Mouse (Mus musculus): ENCODE measurements at regions not wholly inside any gene's neighbourhood (a gene's known extent, or its start where the extent isn't known, plus 50 kb on each side); places are given as distances from the start of the nearest gene placed in this dataset.

GRCm38 (mm10) chr5:111910514-111910913 is 176.8 kb downstream of the Gm26897 start:
- no peaks in the 10 kb centered on the region for H3K79me2 ChIP-seq (ENCODE audit: control insufficient read depth, insufficient read depth, low read length, poor library complexity)
- no peak overlapping the region for H3K9ac ChIP-seq (ENCODE audit: control insufficient read depth, low read depth, low read length, poor library complexity, severe bottlenecking)
- DNase-seq (ENCODE audit: low read depth, low spot score), result no peak
- no peaks in the 10 kb centered on the region for H3K36me3 ChIP-seq (ENCODE audit: control insufficient read depth in 1 of 2, insufficient read depth in 2 of 2, low read length in 2 of 2)
- no peak overlapping the region for H3K4me3 ChIP-seq (ENCODE audit: control insufficient read depth in 1 of 2, insufficient read depth in 1 of 2, low read depth in 2 of 2, low read length in 2 of 2)
- H3K4me1 ChIP-seq (ENCODE audit: control insufficient read depth in 1 of 2, insufficient read depth in 2 of 2, low read length in 2 of 2), result no peaks in the 10 kb centered on the region
- H3K9me3 ChIP-seq (replicated peaks; ENCODE audit: insufficient read depth, low read length), result no peaks in the 10 kb centered on the region
- no peak overlapping the region for H3K27ac ChIP-seq (ENCODE audit: control insufficient read depth, low read depth, low read length)
- H3K27me3 ChIP-seq (ENCODE audit: control insufficient read depth in 1 of 2, insufficient read depth in 2 of 2, low read length in 2 of 2), result no peaks in the 10 kb centered on the region
- TF ChIP-seq MXI1 (IDR thresholded peaks at IDR 0.05; ENCODE audit: low read depth, low read length) (no peak), ETS1 (IDR thresholded peaks at IDR 0.05; ENCODE audit: low read depth, low read length) (no peak), MAX (IDR thresholded peaks at IDR 0.05; ENCODE audit: low read length) (no peak), HCFC1 (IDR thresholded peaks at IDR 0.05; ENCODE audit: low read depth, low read length) (no peak), MEF2A (IDR thresholded peaks at IDR 0.05; ENCODE audit: extremely low read depth, insufficient replicate concordance, low read depth, low read length, poor library complexity, severe bottlenecking) (no peak), POLR2AphosphoS2 (IDR thresholded peaks at IDR 0.05; ENCODE audit: low read length) (no peak), ZKSCAN1 (IDR thresholded peaks at IDR 0.05; ENCODE audit: low read depth, low read length) (no peak), EP300 (IDR thresholded peaks at IDR 0.05; ENCODE audit: low read depth in 1 of 2, low read length in 2 of 2) (no peak), UBTF (IDR thresholded peaks at IDR 0.05; ENCODE audit: borderline replicate concordance, insufficient read depth, low read depth, low read length) (no peak), TCF12 (IDR thresholded peaks at IDR 0.05; ENCODE audit: low read depth, low read length) (no peak), BHLHE40 (IDR thresholded peaks at IDR 0.05; ENCODE audit: borderline replicate concordance, low read depth, low read length) (no peak), MYB (IDR thresholded peaks at IDR 0.05; ENCODE audit: low read depth, low read length) (no peak), USF2 (IDR thresholded peaks at IDR 0.05; ENCODE audit: borderline replicate concordance in 1 of 2, insufficient read depth in 1 of 2, low read depth in 1 of 2, low read length in 2 of 2) (no peak), POLR2AphosphoS5 (IDR thresholded peaks at IDR 0.05; ENCODE audit: borderline replicate concordance, low read depth, low read length) (no peak), NRF1 (IDR thresholded peaks at IDR 0.05; ENCODE audit: insufficient read depth, low read depth, low read length, poor library complexity, severe bottlenecking) (no peak), RCOR1 (IDR thresholded peaks at IDR 0.05; ENCODE audit: low read depth, low read length) (no peak), SIN3A (IDR thresholded peaks at IDR 0.05; ENCODE audit: low read length) (no peak), ELF1 (IDR thresholded peaks at IDR 0.05; ENCODE audit: low read depth, low read length) (no peak), MYC (IDR thresholded peaks at IDR 0.05; ENCODE audit: low read depth, low read length) (no peak)

DNA sequence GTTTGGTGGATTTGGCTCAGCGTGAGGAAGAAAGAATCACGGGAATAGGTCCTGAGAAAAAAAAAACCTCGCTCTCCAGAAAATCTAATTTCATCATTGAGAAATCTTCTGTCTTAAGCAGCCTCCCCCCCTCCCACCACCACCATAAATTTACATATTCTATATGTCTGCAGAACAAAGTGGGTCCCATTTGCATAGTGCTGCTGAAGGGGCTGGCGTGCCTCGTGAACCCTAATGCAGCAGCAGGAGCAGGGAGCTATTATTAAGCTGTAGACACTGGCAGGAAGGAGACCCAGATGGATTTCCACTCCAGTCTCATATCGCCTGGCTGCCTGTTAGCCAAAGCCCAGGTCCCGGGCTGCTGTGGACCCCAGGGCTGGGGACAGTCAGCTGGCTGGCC is 179.6 kb downstream of the Gm26897 start:
- Histone ChIP-seq H3K9ac (ENCODE audit: control insufficient read depth, low read depth, low read length, poor library complexity, severe bottlenecking) (no peak overlapping the region), H3K4me3 (ENCODE audit: control insufficient read depth in 1 of 2, insufficient read depth in 1 of 2, low read depth in 2 of 2, low read length in 2 of 2) (no peak overlapping the region), H3K79me2 (ENCODE audit: control insufficient read depth, insufficient read depth, low read length, poor library complexity) (no peaks in the 10 kb centered on the region), H3K36me3 (ENCODE audit: control insufficient read depth in 1 of 2, insufficient read depth in 2 of 2, low read length in 2 of 2) (no peaks in the 10 kb centered on the region), H3K27ac (ENCODE audit: control insufficient read depth, low read depth, low read length) (no peak overlapping the region), H3K9me3 (replicated peaks; ENCODE audit: insufficient read depth, low read length) (no peaks in the 10 kb centered on the region), H3K27me3 (ENCODE audit: control insufficient read depth in 1 of 2, insufficient read depth in 2 of 2, low read length in 2 of 2) (no peaks in the 10 kb centered on the region), H3K4me1 (ENCODE audit: control insufficient read depth in 1 of 2, insufficient read depth in 2 of 2, low read length in 2 of 2) (no peaks in the 10 kb centered on the region)
- no peak for DNase-seq (ENCODE audit: low read depth, low spot score)
- TF ChIP-seq BHLHE40 (IDR thresholded peaks at IDR 0.05; ENCODE audit: borderline replicate concordance, low read depth, low read length), result no peak
- no peak for TF ChIP-seq TAL1 (IDR thresholded peaks at IDR 0.05; ENCODE audit: low read length)
- TF ChIP-seq EP300 (IDR thresholded peaks at IDR 0.05; ENCODE audit: low read depth in 1 of 2, low read length in 2 of 2), result no peak
- no peak for TF ChIP-seq JUND (IDR thresholded peaks at IDR 0.05; ENCODE audit: low read depth, low read length)
- TF ChIP-seq TCF12 (IDR thresholded peaks at IDR 0.05; ENCODE audit: low read depth, low read length), result no peak
